Mouse (Mus musculus): ENCODE data around the gene Xrcc5. TPM values are rescaled to one million over a fixed set of nuclear protein-coding genes. Genes with fewer than 3 reads are reported as not detected.

The Xrcc5 gene
- polyA plus RNA-seq (2014; fragmentation: Illumina TruSeq; extraction: RNeasy Lipid Tissue Mini Kit (QIAGEN cat#74804); ENCODE audit: low replicate concordance): 10.0 TPM

GRCm38 (mm10) chr1:72307317-72307798 is at the start of gene Xrcc5:
TSS of gene Xrcc5 (plus strand) at chr1:72307421.

GRCm38 (mm10) chr1:72283992-72284485 is 23.2 kb upstream of the Xrcc5 start, which contains the start of the genes Pecr and Tmem169:
TSS of gene Pecr (minus strand) at chr1:72284314.
TSS of gene Tmem169 (plus strand) at chr1:72284369.

Other genes with a start within 250 kb of the Xrcc5 start
- 3.2 TPM for gene Mreg, start 95.1 kb upstream of the Xrcc5 start, polyA plus RNA-seq (2014; fragmentation: Illumina TruSeq; extraction: RNeasy Lipid Tissue Mini Kit (QIAGEN cat#74804); ENCODE audit: low replicate concordance)
- 5.6 TPM for gene Pecr, start 23.1 kb upstream of the Xrcc5 start, polyA plus RNA-seq (2014; fragmentation: Illumina TruSeq; extraction: RNeasy Lipid Tissue Mini Kit (QIAGEN cat#74804); ENCODE audit: low replicate concordance)
- 0.41 TPM for gene Tmem169, start 23.1 kb upstream of the Xrcc5 start, polyA plus RNA-seq (2014; fragmentation: Illumina TruSeq; extraction: RNeasy Lipid Tissue Mini Kit (QIAGEN cat#74804); ENCODE audit: low replicate concordance)
- gene March4, start 229.5 kb downstream of the Xrcc5 start, polyA plus RNA-seq (2014; fragmentation: Illumina TruSeq; extraction: RNeasy Lipid Tissue Mini Kit (QIAGEN cat#74804); ENCODE audit: low replicate concordance): not detected